Mouse (Mus musculus): ENCODE data around the gene Gm3239.
"Not testable (repeated sequence)": the region's sequence is repeated elsewhere in the genome, so short reads cannot be mapped to it uniquely, and the experiment has no call there.

The Gm3239 gene

GRCm38 (mm10) chr14:4663892-4664291 lies at the start of gene Gm3239:
Gm3239 (plus strand) TSS chr14:4664192.
- not testable (repeated sequence) for DNase-seq

GRCm38 (mm10) chr14:4632052-4632451 lies 31.9 kb upstream of the Gm3239 start, which contains the start of gene Gm8159:
Gm8159 (plus strand) TSS chr14:4632352.
- DNase-seq: not testable (repeated sequence)

- peak; percentile 9 for DNase-seq
Measured at GRCm38 (mm10) chr14:4649309-4649708, 14.7 kb upstream of the Gm3239 start.

- DNase-seq: peak; percentile 2
Measured at GRCm38 (mm10) chr14:4650324-4650723, 13.7 kb upstream of the Gm3239 start.

- not testable (repeated sequence) for DNase-seq
Measured at GRCm38 (mm10) chr14:4708938-4709337, 44.9 kb downstream of the Gm3239 start, which contains the start of gene Gm7876. Gm7876 (plus strand) TSS chr14:4709238.

All from lung, postnatal 10 days (tissue).